Mouse (Mus musculus) bone marrow, adult 2 months (tissue): ENCODE results near the gene Tspear.
A peak's percentile ranks its signal among the peaks of the same experiment; 100 is the strongest.

Experiments
- CTCF ChIP-seq: fragments of 200-500 bp; IDR thresholded peaks from 2 replicates; pipeline ENCODE4 v1.5.1; 2011; ENCODE audit warnings: low read length, control low read depth; ENCODE audit not compliant: control insufficient read depth, insufficient read depth
- POLR2A ChIP-seq: fragments of 200-500 bp; IDR thresholded peaks from 2 replicates; pipeline ENCODE4 v1.6.1; 2011; ENCODE audit warnings: low read depth, mild to moderate bottlenecking, control low read depth, low read length, borderline replicate concordance; ENCODE audit not compliant: control insufficient read depth

DNA sequence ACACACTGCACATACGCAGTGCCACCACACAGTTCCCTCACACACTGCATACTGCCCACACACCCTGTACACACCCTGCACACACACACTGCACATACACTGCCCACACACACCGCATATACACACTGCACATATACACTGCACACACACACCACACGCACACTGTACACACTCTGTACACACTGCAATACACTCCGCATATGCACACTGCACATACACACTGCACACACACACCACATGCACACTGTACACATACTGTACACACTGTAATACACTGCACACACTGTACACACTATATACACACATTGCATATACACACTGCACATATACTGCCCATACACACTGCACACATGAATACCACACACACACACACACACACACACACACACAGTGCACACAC lies 132.2 kb downstream of the Tspear start:
- peak; percentile 8; the same call in 1 of the 2 replicates for TF ChIP-seq CTCF
- no peak for TF ChIP-seq POLR2A
